In the genomic region with DNA sequence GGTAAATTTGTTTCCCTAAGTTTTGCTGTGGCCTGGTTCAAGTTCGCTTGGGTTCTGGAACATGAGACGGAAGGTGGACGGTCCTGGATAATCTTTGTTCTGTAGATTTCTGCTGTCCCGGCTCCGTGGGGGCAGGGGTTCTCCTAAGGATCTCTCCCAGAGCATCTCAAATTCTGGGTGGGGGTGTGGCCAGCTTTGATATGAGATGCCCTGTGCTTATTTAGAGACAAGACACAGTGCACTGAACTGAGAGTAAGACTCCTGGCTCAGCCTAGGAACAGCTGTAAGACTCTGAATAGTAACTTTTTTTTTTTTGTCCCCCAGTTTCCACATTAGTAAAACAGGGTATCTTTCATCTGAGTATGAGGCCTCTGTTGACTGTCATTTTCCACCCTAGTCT, we compare ENCODE assay signal across 8 mouse cellular contexts. TPM values are rescaled to one million over a fixed set of nuclear protein-coding genes. Genes with fewer than 3 reads are reported as not detected.
DNase-seq lines count a peak whose midpoint lies in the region; ATAC-seq and TF ChIP-seq lines count a peak whose summit lies in the region.

No protein-coding gene starts in this region.

- H3K9me3 ChIP-seq in forebrain, embryonic 12.5 days: no peaks in the 10 kb centered on the region
- H3K9me3 ChIP-seq in liver, embryonic 15.5 days (replicated peaks): no peaks in the 10 kb centered on the region

- TF ChIP-seq CTCF in kidney, adult 2 months (conservative IDR thresholded peaks at IDR 0.05; ENCODE audit: insufficient read depth, insufficient read length, low read depth, low read length): no peak

- no peak overlapping the region for H3K27ac ChIP-seq in kidney, adult 2 months (ENCODE audit: insufficient read depth, low read depth, low read length)
- peak overlapping the region; percentile 68; the same call in 1 of the 2 replicates for H3K27ac ChIP-seq in forebrain, embryonic 12.5 days
- H3K27ac ChIP-seq in liver, embryonic 15.5 days (replicated peaks): peak overlapping the region; percentile 81

- TF ChIP-seq POLR2A in kidney, adult 2 months (IDR thresholded peaks at IDR 0.05; ENCODE audit: low read depth, low read length): no peak

- no peaks in the 10 kb centered on the region for H3K27me3 ChIP-seq in kidney, adult 2 months (replicated peaks; ENCODE audit: control insufficient read depth, insufficient read depth, low read length)
- H3K27me3 ChIP-seq in forebrain, embryonic 12.5 days: no peaks in the 10 kb centered on the region
- 0 out of 2 replicates have a peak, but pooled peaks cover 7% of the 10 kb centered on the region for H3K27me3 ChIP-seq in liver, embryonic 15.5 days

- peak overlapping the region; percentile 82 for H3K4me3 ChIP-seq in kidney, adult 2 months (ENCODE audit: insufficient read depth, low read depth, low read length)
- peak overlapping the region; percentile 75 for H3K4me3 ChIP-seq in forebrain, embryonic 12.5 days (replicated peaks)
- peak overlapping the region; percentile 84 for H3K4me3 ChIP-seq in liver, embryonic 15.5 days (replicated peaks)

- no peak for ATAC-seq in forebrain, embryonic 12.5 days (ENCODE audit: low FRiP score)
- ATAC-seq in liver, embryonic 15.5 days (ENCODE audit: insufficient read depth): peak; percentile 6; the same call in 1 of the 2 replicates
- no peak for ATAC-seq in activated CD4-positive, CD25-positive, alpha-beta regulatory T cell, adult 4 months

- H3K4me2 ChIP-seq in forebrain, embryonic 12.5 days: peak overlapping the region; percentile 89
- peak overlapping the region; percentile 99 for H3K4me2 ChIP-seq in liver, embryonic 15.5 days

- peaks cover 4% of the 10 kb centered on the region; the same call in 1 of the 2 replicates for H3K4me1 ChIP-seq in kidney, adult 2 months (ENCODE audit: control insufficient read depth, insufficient read depth, low read length)
- H3K4me1 ChIP-seq in forebrain, embryonic 12.5 days: peaks cover 19% of the 10 kb centered on the region
- peaks cover 33% of the 10 kb centered on the region for H3K4me1 ChIP-seq in liver, embryonic 15.5 days (replicated peaks)

- WGBS in kidney, adult 2 months: 4% methylated on average over 5 of the region's 5 CpGs
- 2% methylated on average over 5 of the region's 5 CpGs for WGBS in forebrain, embryonic 12.5 days
- WGBS in liver, embryonic 15.5 days (ENCODE audit: insufficient replicate concordance): 4% methylated on average over 5 of the region's 5 CpGs

- H3K9ac ChIP-seq in forebrain, embryonic 12.5 days: peak overlapping the region; percentile 85
- H3K9ac ChIP-seq in liver, embryonic 15.5 days: peak overlapping the region; percentile 86

- DNase-seq in kidney, adult 2 months: no peak
- DNase-seq in kidney, adult 8-10 months: no peak
- DNase-seq in Muller cell, postnatal 12 days (ENCODE audit: inconsistent ontology term): peak; percentile 39
- DNase-seq in cerebellum, postnatal 14 days: no peak
- no peak for DNase-seq in frontal cortex, adult 2 months (ENCODE audit: extremely low spot score in 1 of 2, low spot score in 1 of 2)

- H3K36me3 ChIP-seq in kidney, adult 2 months (ENCODE audit: control insufficient read depth, insufficient read depth, low read length): no peaks in the 10 kb centered on the region
- H3K36me3 ChIP-seq in forebrain, embryonic 12.5 days (replicated peaks): peaks cover 18% of the 10 kb centered on the region
- H3K36me3 ChIP-seq in liver, embryonic 15.5 days (replicated peaks): peaks cover 22% of the 10 kb centered on the region

RNA-seq across cellular contexts. Expression of a gene that starts 0.7 kb away (rescaled TPM):
- polyA plus RNA-seq in kidney, adult 2 months (2012; rRNA removed): 6.9 and 7.5 TPM in 2 replicates
- polyA plus RNA-seq in forebrain, embryonic 12.5 days (2016; fragmentation: Nextera tagmentation; extraction: Ambion mirVana): 17.5 and 19.0 TPM in 2 replicates
- 7.0 and 7.7 TPM in 2 replicates for polyA plus RNA-seq in liver, embryonic 15.5 days (2015; fragmentation: Nextera tagmentation; extraction: Ambion mirVana)
- 10 to 100 TPM; 23.4 to 28.1 TPM for polyA plus RNA-seq in activated CD4-positive, CD25-positive, alpha-beta regulatory T cell, adult 4 months (2017; shearing (Covaris generic))
- polyA plus RNA-seq in frontal cortex, adult 2 months (2012; rRNA removed): 23.1 TPM in 2 replicates

RNA-seq across cellular contexts. Expression of a gene that starts 18.6 kb away (rescaled TPM):
- 102 and 118 TPM in 2 replicates for polyA plus RNA-seq in kidney, adult 2 months (2012; rRNA removed)
- polyA plus RNA-seq in forebrain, embryonic 12.5 days (2016; fragmentation: Nextera tagmentation; extraction: Ambion mirVana): 244 and 265 TPM in 2 replicates
- polyA plus RNA-seq in liver, embryonic 15.5 days (2015; fragmentation: Nextera tagmentation; extraction: Ambion mirVana): 53.6 and 61.3 TPM in 2 replicates
- polyA plus RNA-seq in activated CD4-positive, CD25-positive, alpha-beta regulatory T cell, adult 4 months (2017; shearing (Covaris generic)): 10 to 100 TPM; 32.6 to 51.4 TPM
- polyA plus RNA-seq in frontal cortex, adult 2 months (2012; rRNA removed): 142 and 155 TPM in 2 replicates

RNA-seq across cellular contexts. Expression of a gene that starts 58.6 kb away (rescaled TPM):
- not detected in 2 replicates for polyA plus RNA-seq in kidney, adult 2 months (2012; rRNA removed)
- polyA plus RNA-seq in forebrain, embryonic 12.5 days (2016; fragmentation: Nextera tagmentation; extraction: Ambion mirVana): 0.06 and 0.08 TPM in 2 replicates
- polyA plus RNA-seq in liver, embryonic 15.5 days (2015; fragmentation: Nextera tagmentation; extraction: Ambion mirVana): not detected in 2 replicates
- not detected for polyA plus RNA-seq in activated CD4-positive, CD25-positive, alpha-beta regulatory T cell, adult 4 months (2017; shearing (Covaris generic))
- 3.8 and 4.1 TPM in 2 replicates for polyA plus RNA-seq in frontal cortex, adult 2 months (2012; rRNA removed)
